Mouse (Mus musculus) cerebellum, adult 2 months (tissue): ENCODE measurements around the gene Zmynd10.

Experiments
- CTCF ChIP-seq: fragments of 200-500 bp; IDR thresholded peaks from 2 replicates; pipeline ENCODE4 v1.5.1; 2011; ENCODE audit warnings: low read depth, mild to moderate bottlenecking, control low read depth, low read length, moderate library complexity, borderline replicate concordance; ENCODE audit not compliant: insufficient read depth
- POLR2A ChIP-seq: fragments of 200-500 bp; IDR thresholded peaks from 2 replicates; pipeline ENCODE4 v1.6.1; 2011; ENCODE audit warnings: low read length, control low read depth, borderline replicate concordance; ENCODE audit not compliant: insufficient read depth

GRCm38 (mm10) chr9:107544196-107544700 lies 2.9 kb upstream of the Zmynd10 start:
- no peak for TF ChIP-seq CTCF
- TF ChIP-seq POLR2A, result no peak
